8 mouse cellular contexts compared by ENCODE assay signal in the genomic region with DNA sequence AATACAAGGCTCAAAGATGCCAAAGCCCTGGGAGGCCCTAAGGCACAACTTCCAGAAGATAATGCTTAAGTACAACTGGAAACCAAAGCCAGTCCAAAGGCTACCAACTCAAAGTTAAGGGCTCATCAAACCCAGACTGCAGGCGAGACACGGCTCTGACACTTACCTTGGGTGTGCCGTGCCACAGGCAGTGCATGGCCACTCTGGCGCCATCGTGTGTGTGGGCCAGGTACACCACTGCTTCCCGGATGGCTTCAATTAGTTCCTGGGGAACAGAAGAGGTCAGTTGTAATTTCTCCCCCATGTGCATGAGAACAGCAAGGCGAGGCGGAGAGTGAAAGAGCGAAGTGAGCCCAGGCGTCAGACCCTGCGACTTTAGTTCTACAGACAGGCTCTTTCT. TPM values are rescaled to one million over a fixed set of nuclear protein-coding genes. Genes with fewer than 3 reads are reported as not detected.
DNase-seq lines count a peak whose midpoint lies in the region; ATAC-seq lines count a peak whose summit lies in the region.

No protein-coding gene starts in this region.

- no peak for ATAC-seq in heart, embryonic 12.5 days (ENCODE audit: insufficient number of reproducible peaks, low FRiP score)
- peak; percentile 23; the same call in 1 of the 2 replicates for ATAC-seq in neural tube, embryonic 13.5 days (ENCODE audit: low read depth)

- H3K9ac ChIP-seq in heart, embryonic 12.5 days: no peak overlapping the region
- H3K9ac ChIP-seq in neural tube, embryonic 13.5 days: no peak overlapping the region

- intact Hi-C loops in heart, postnatal 10 days (cut with DNase I): loop anchor here (10.0 kb wide), 2 partner anchors 172 to 442 kb away; no protein-coding TSS in a partner anchor

- peak; percentile 68 to 78 for DNase-seq in heart, postnatal 10 days
- peak; percentile 46 for DNase-seq in Muller cell, postnatal 12 days (ENCODE audit: inconsistent ontology term)
- peak; percentile 51 to 78 for DNase-seq in cerebellum, postnatal 25 days
- DNase-seq in gastrocnemius, postnatal 10 days: peak; percentile 62
- peak; percentile 24 to 25 for DNase-seq in layer of hippocampus, postnatal 36 days
- peak; percentile 59 for DNase-seq in thymus, postnatal 4 days

- no peak overlapping the region for H3K4me2 ChIP-seq in heart, embryonic 12.5 days
- H3K4me2 ChIP-seq in neural tube, embryonic 13.5 days: no peak overlapping the region

- H3K4me3 ChIP-seq in heart, embryonic 12.5 days: no peak overlapping the region
- no peak overlapping the region for H3K4me3 ChIP-seq in neural tube, embryonic 13.5 days

- no peaks in the 10 kb centered on the region for H3K9me3 ChIP-seq in heart, embryonic 12.5 days (replicated peaks)
- H3K9me3 ChIP-seq in neural tube, embryonic 13.5 days: no peaks in the 10 kb centered on the region

- peaks cover 69% of the 10 kb centered on the region for H3K36me3 ChIP-seq in heart, embryonic 12.5 days
- peaks cover 79% of the 10 kb centered on the region for H3K36me3 ChIP-seq in neural tube, embryonic 13.5 days

- 63% methylated on average over 11 of the region's 11 CpGs for WGBS in heart, embryonic 12.5 days
- 59% methylated on average over 11 of the region's 11 CpGs for WGBS in neural tube, embryonic 13.5 days

- H3K27me3 ChIP-seq in heart, embryonic 12.5 days (replicated peaks): peaks cover 7% of the 10 kb centered on the region; the same call in 1 of the 2 replicates
- H3K27me3 ChIP-seq in neural tube, embryonic 13.5 days: no peaks in the 10 kb centered on the region

- no peaks in the 10 kb centered on the region for H3K4me1 ChIP-seq in heart, embryonic 12.5 days (replicated peaks)
- no peaks in the 10 kb centered on the region for H3K4me1 ChIP-seq in neural tube, embryonic 13.5 days (replicated peaks)

- H3K27ac ChIP-seq in heart, embryonic 12.5 days (ENCODE audit: poor library complexity, severe bottlenecking): no peak overlapping the region
- no peak overlapping the region for H3K27ac ChIP-seq in neural tube, embryonic 13.5 days (replicated peaks)

RNA-seq across cellular contexts. Expression of gene Pum3, which starts 13.1 kb away (rescaled TPM):
- 10 to 100 TPM; 30.1 to 38.1 TPM for total RNA-seq in heart, postnatal 10 days (2021)
- polyA plus RNA-seq in heart, embryonic 12.5 days (2016; fragmentation: Nextera tagmentation; extraction: Ambion mirVana): 56.6 and 61.7 TPM in 2 replicates
- total RNA-seq in gastrocnemius, postnatal 10 days (2021): 10 to 100 TPM; 33.8 to 40.2 TPM
- 10 to 100 TPM; 50.6 to 60.9 TPM for total RNA-seq in layer of hippocampus, postnatal 36 days (2021)
- polyA plus RNA-seq in neural tube, embryonic 13.5 days (2015; fragmentation: Nextera tagmentation; extraction: Ambion mirVana): 66.9 and 68.0 TPM in 2 replicates
